In genomic region chr2:144003544-144003943, GRCm38 (mm10) we compare ENCODE assay signal across 10 mouse cellular contexts. TPM values are rescaled to one million over a fixed set of nuclear protein-coding genes. Genes with fewer than 3 reads are reported as not detected.
DNase-seq lines count a peak whose midpoint lies in the region; ATAC-seq and TF ChIP-seq lines count a peak whose summit lies in the region.
"Had no signal": no experiment of that assay in that cellular context is flagged by ENCODE, and none has a peak within 500 bp of the region (broad histone marks: within the 10 kb centered on the region; RNA-seq: fewer than 3 reads in every experiment).

No protein-coding gene starts in this region.

- 68% methylated on average over 2 of the region's 2 CpGs for WGBS in midbrain, embryonic 14.5 days
- WGBS in midbrain, embryonic 13.5 days = 69% methylated on average over 2 of the region's 2 CpGs

- no peaks in the 10 kb centered on the region for H3K4me1 ChIP-seq in midbrain, embryonic 14.5 days (ENCODE audit: control insufficient read depth, insufficient read depth, low read length)
- peaks cover 3% of the 10 kb centered on the region; the same call in 1 of the 2 replicates for H3K4me1 ChIP-seq in midbrain, embryonic 13.5 days (replicated peaks)

- no peaks in the 10 kb centered on the region for H3K36me3 ChIP-seq in midbrain, embryonic 14.5 days (ENCODE audit: control insufficient read depth, insufficient read depth, low read length)
- no peaks in the 10 kb centered on the region for H3K36me3 ChIP-seq in midbrain, embryonic 13.5 days

- no peak overlapping the region for H3K9ac ChIP-seq in midbrain, embryonic 14.5 days (replicated peaks; ENCODE audit: low read length)
- no peak overlapping the region for H3K9ac ChIP-seq in midbrain, embryonic 13.5 days (replicated peaks)

- H3K9me3 ChIP-seq in midbrain, embryonic 14.5 days (ENCODE audit: control insufficient read depth, low read length) = no peaks in the 10 kb centered on the region
- no peaks in the 10 kb centered on the region for H3K9me3 ChIP-seq in midbrain, embryonic 13.5 days

- no peak overlapping the region for H3K27ac ChIP-seq in midbrain, embryonic 14.5 days (replicated peaks; ENCODE audit: low read depth, low read length)
- no peak overlapping the region for H3K27ac ChIP-seq in midbrain, embryonic 13.5 days

- no peak for TF ChIP-seq POLR2A in brain, embryonic 14.5 days (IDR thresholded peaks at IDR 0.05; ENCODE audit: borderline replicate concordance, extremely low read depth, insufficient read depth, insufficient read length, poor library complexity, severe bottlenecking)

- no peak overlapping the region for H3K4me3 ChIP-seq in midbrain, embryonic 14.5 days (replicated peaks; ENCODE audit: low read depth, low read length)
- no peak overlapping the region for H3K4me3 ChIP-seq in midbrain, embryonic 13.5 days (replicated peaks)

- H3K4me2 ChIP-seq in midbrain, embryonic 14.5 days (ENCODE audit: low read length) = no peak overlapping the region
- H3K4me2 ChIP-seq in midbrain, embryonic 13.5 days (replicated peaks) = no peak overlapping the region

- DNase-seq in heart, adult 18-20 months = peak; percentile 40 to 69
- no peak for DNase-seq in heart, postnatal 25 days (ENCODE audit: low spot score)
- peak; percentile 36 for DNase-seq in midbrain, embryonic 14.5 days
- peak; percentile 59 for DNase-seq in brain, embryonic 14.5 days (ENCODE audit: low read depth)
- peak; percentile 56 for DNase-seq in lung, postnatal 36 days
- no peak for DNase-seq in thymus, adult 18-20 months

- intact Hi-C loops in heart, postnatal 25 days (cut with DNase I) = loop anchor here (10.0 kb wide), 1 partner anchor 451 kb away; no protein-coding TSS in a partner anchor

- TF ChIP-seq CTCF in brain, embryonic 14.5 days (IDR thresholded peaks at IDR 0.05; ENCODE audit: borderline replicate concordance, extremely low read depth, insufficient read depth, insufficient read length) = no peak

- H3K27me3 ChIP-seq in midbrain, embryonic 14.5 days (ENCODE audit: control insufficient read depth, insufficient read depth, low read length) = no peaks in the 10 kb centered on the region
- no peaks in the 10 kb centered on the region for H3K27me3 ChIP-seq in midbrain, embryonic 13.5 days

- ATAC-seq in midbrain, embryonic 14.5 days (ENCODE audit: low FRiP score, low TSS enrichment) = no peak; the same call in 1 of the 2 replicates
- no peak for ATAC-seq in midbrain, embryonic 13.5 days
- ATAC-seq: forebrain, embryonic 16.5 days had no signal

RNA-seq across cellular contexts. Expression of gene Rrbp1, which starts 7.5 kb away (rescaled TPM):
- total RNA-seq in heart, adult 18-20 months (2021) = 100 to 1,000 TPM in 1 of 2 experiments, 10 to 100 TPM in 1; 96.6 to 106 TPM
- 100 to 1,000 TPM; 112 TPM for total RNA-seq in heart, postnatal 25 days (2021)
- polyA plus RNA-seq in midbrain, embryonic 14.5 days (2014; fragmentation: Nextera tagmentation; extraction: Ambion mirVana) = 21.3 and 25.5 TPM in 2 replicates
- polyA plus RNA-seq in midbrain, embryonic 13.5 days (2015; fragmentation: Nextera tagmentation; extraction: Ambion mirVana) = 28.2 and 33.5 TPM in 2 replicates
- polyA plus RNA-seq in brain, embryonic 14.5 days (2012; rRNA removed) = 35.1 and 66.2 TPM in 2 replicates

RNA-seq across cellular contexts. Expression of gene Banf2, which starts 29.3 kb away (rescaled TPM):
- not detected for total RNA-seq in heart, adult 18-20 months (2021)
- not detected for total RNA-seq in heart, postnatal 25 days (2021)
- polyA plus RNA-seq in midbrain, embryonic 14.5 days (2014; fragmentation: Nextera tagmentation; extraction: Ambion mirVana) = not detected in 2 replicates
- polyA plus RNA-seq in midbrain, embryonic 13.5 days (2015; fragmentation: Nextera tagmentation; extraction: Ambion mirVana) = not detected in 2 replicates
- polyA plus RNA-seq in brain, embryonic 14.5 days (2012; rRNA removed) = not detected in 2 replicates
- polyA plus RNA-seq: forebrain, embryonic 16.5 days; heart, embryonic 16.5 days; liver, embryonic 16.5 days had no signal

Comparison
In these comparisons a context has a peak if more than half of its experiments do, and no peak if none do; other contexts are left out.
1. DNase-seq: peak in heart, adult 18-20 months (2 of 2), midbrain, embryonic 14.5 days (single experiment), brain, embryonic 14.5 days (single experiment) and lung, postnatal 36 days (single experiment); none in heart, postnatal 25 days (single experiment) and thymus, adult 18-20 months (0 of 2).